Mouse (Mus musculus) neural tube, embryonic 15.5 days (tissue): ENCODE data around the gene Il3. TPM values are rescaled to one million over a fixed set of nuclear protein-coding genes. Genes with fewer than 3 reads are reported as not detected.

Experiments used
- ATAC-seq: fragments of 200-750 bp; cut with Nextera tagmentation; 2 replicates; pipeline ENCODE4 v1.8.0; 2017; ENCODE audit warnings: mild to moderate bottlenecking, moderate TSS enrichment, moderate library complexity; ENCODE audit not compliant: low FRiP score
- H3K27ac ChIP-seq: fragments of 300-500 bp; sonication (generic); replicated peaks from 2 replicates; pipeline ENCODE4 v1.5.1; 2015; ENCODE audit warnings: mild to moderate bottlenecking, inconsistent platforms
- H3K27me3 ChIP-seq: fragments of 300-500 bp; sonication (generic); replicated peaks from 2 replicates; pipeline ENCODE4 v1.6.1; 2015; ENCODE audit warnings: inconsistent platforms
- H3K36me3 ChIP-seq: fragments of 300-500 bp; sonication (generic); 2 replicates; pipeline ENCODE4 v1.6.1; 2015; ENCODE audit warnings: inconsistent platforms
- H3K4me1 ChIP-seq: fragments of 300-500 bp; sonication (generic); 2 replicates; pipeline ENCODE4 v1.6.1; 2015; ENCODE audit warnings: inconsistent platforms
- H3K4me2 ChIP-seq: fragments of 300-500 bp; sonication (generic); 2 replicates; pipeline ENCODE4 v1.6.1; 2015; ENCODE audit warnings: inconsistent platforms, mild to moderate bottlenecking, moderate library complexity
- H3K4me3 ChIP-seq: fragments of 300-500 bp; sonication (generic); replicated peaks from 2 replicates; pipeline ENCODE4 v1.5.1; 2015; ENCODE audit warnings: mild to moderate bottlenecking, inconsistent platforms
- H3K9ac ChIP-seq: fragments of 300-500 bp; sonication (generic); replicated peaks from 2 replicates; pipeline ENCODE4 v1.6.1; 2015; ENCODE audit warnings: mild to moderate bottlenecking, inconsistent platforms
- H3K9me3 ChIP-seq: fragments of 300-500 bp; sonication (generic); replicated peaks from 2 replicates; pipeline ENCODE4 v1.6.1; 2016; ENCODE audit warnings: inconsistent platforms
- WGBS: fragments of 180-500 bp; shearing (Covaris S2); methylation state at CpG from one replicate; pipeline ENCODE4 v1.1.7; 2015; ENCODE audit warnings: mixed read lengths; 5-methylcytosine and 5-hydroxymethylcytosine counted together
- polyA plus RNA-seq: library from polyadenylated mRNA; unstranded; fragments of >200 nt; fragmentation: Nextera tagmentation; extraction: Ambion mirVana; gene quantifications from 2 replicates; pipeline ENCODE4 v1.2.1, GENCODE M21; 2015

Gene Il3
- not detected in 2 replicates for polyA plus RNA-seq

- H3K36me3 ChIP-seq: no peaks in the 10 kb centered on the region
- no peaks in the 10 kb centered on the region for H3K9me3 ChIP-seq
- no peak within 1 kb of the TSS for H3K27ac ChIP-seq
- no peak within 1 kb of the TSS for H3K9ac ChIP-seq
- 87% methylated on average over 6 of the region's 6 CpGs for WGBS
- no peaks in the 10 kb centered on the region for H3K27me3 ChIP-seq
- H3K4me1 ChIP-seq: no peaks in the 10 kb centered on the region
- no peak within 1 kb of the TSS for H3K4me3 ChIP-seq
- no peak within 1 kb of the TSS for H3K4me2 ChIP-seq
- no peak for ATAC-seq
Measured at GRCm38 (mm10) chr11:54267177-54267576, at the start of gene Il3. Il3 (minus strand) TSS chr11:54267277.

GRCm38 (mm10) chr11:54315336-54315735, 48.3 kb upstream of the Il3 start:
- Histone ChIP-seq H3K27ac (no peak overlapping the region), H3K4me3 (no peak overlapping the region), H3K4me2 (no peak overlapping the region), H3K9ac (no peak overlapping the region), H3K4me1 (peaks cover 43% of the 10 kb centered on the region), H3K9me3 (no peaks in the 10 kb centered on the region), H3K36me3 (0 out of 2 replicates have a peak, but pooled peaks cover 4% of the 10 kb centered on the region), H3K27me3 (no peaks in the 10 kb centered on the region)
- no peak for ATAC-seq
- 86% methylated on average over 5 of the region's 5 CpGs for WGBS

- peaks cover 43% of the 10 kb centered on the region for H3K4me1 ChIP-seq
- H3K27me3 ChIP-seq: no peaks in the 10 kb centered on the region
- H3K9ac ChIP-seq: no peak overlapping the region; the same call in 1 of the 2 replicates
- no peak overlapping the region for H3K4me3 ChIP-seq
- H3K27ac ChIP-seq: no peak overlapping the region
- no peak overlapping the region for H3K4me2 ChIP-seq
- WGBS: 31% methylated on average over 3 of the region's 3 CpGs
- H3K9me3 ChIP-seq: no peaks in the 10 kb centered on the region
- no peak; the same call in 1 of the 2 replicates for ATAC-seq
- no peaks in the 10 kb centered on the region for H3K36me3 ChIP-seq
Measured at GRCm38 (mm10) chr11:54314740-54315139, 47.7 kb upstream of the Il3 start.

GRCm38 (mm10) chr11:54313391-54314360, 46.6 kb upstream of the Il3 start:
- Histone ChIP-seq H3K36me3 (no peaks in the 10 kb centered on the region), H3K27ac (no peak overlapping the region), H3K4me3 (no peak overlapping the region), H3K4me2 (no peak overlapping the region), H3K27me3 (no peaks in the 10 kb centered on the region), H3K9me3 (no peaks in the 10 kb centered on the region), H3K4me1 (peaks cover 43% of the 10 kb centered on the region), H3K9ac (no peak overlapping the region)
- ATAC-seq: no peak
- 76% methylated on average over 7 of the region's 7 CpGs for WGBS

GRCm38 (mm10) chr11:54312603-54313002, 45.5 kb upstream of the Il3 start:
- H3K27ac ChIP-seq: no peak overlapping the region
- no peaks in the 10 kb centered on the region for H3K36me3 ChIP-seq
- H3K9me3 ChIP-seq: no peaks in the 10 kb centered on the region
- peaks cover 43% of the 10 kb centered on the region for H3K4me1 ChIP-seq
- ATAC-seq: no peak
- H3K9ac ChIP-seq: no peak overlapping the region
- H3K27me3 ChIP-seq: no peaks in the 10 kb centered on the region
- 4% methylated on average over 1 of the region's 1 CpGs for WGBS
- H3K4me3 ChIP-seq: no peak overlapping the region
- no peak overlapping the region for H3K4me2 ChIP-seq

- Histone ChIP-seq H3K9ac (no peak overlapping the region), H3K36me3 (no peaks in the 10 kb centered on the region), H3K4me3 (no peak overlapping the region), H3K27me3 (no peaks in the 10 kb centered on the region), H3K4me2 (no peak overlapping the region), H3K27ac (peak overlapping the region; percentile 45), H3K4me1 (peaks cover 49% of the 10 kb centered on the region), H3K9me3 (no peaks in the 10 kb centered on the region)
- ATAC-seq: peak; percentile 49
- WGBS: 7% methylated on average over 5 of the region's 5 CpGs
Measured at GRCm38 (mm10) chr11:54312021-54312420, 44.9 kb upstream of the Il3 start.

- Histone ChIP-seq H3K36me3 (no peaks in the 10 kb centered on the region), H3K27ac (no peak overlapping the region), H3K9ac (no peak overlapping the region), H3K9me3 (no peaks in the 10 kb centered on the region), H3K4me3 (no peak overlapping the region), H3K27me3 (no peaks in the 10 kb centered on the region), H3K4me2 (no peak overlapping the region), H3K4me1 (peaks cover 63% of the 10 kb centered on the region)
- no peak for ATAC-seq
- WGBS: 75% methylated on average over 2 of the region's 2 CpGs
Measured at GRCm38 (mm10) chr11:54310588-54310987, 43.5 kb upstream of the Il3 start.

- Histone ChIP-seq H3K4me2 (no peak overlapping the region), H3K27me3 (no peaks in the 10 kb centered on the region), H3K9ac (no peak overlapping the region), H3K4me3 (no peak overlapping the region), H3K27ac (no peak overlapping the region), H3K9me3 (no peaks in the 10 kb centered on the region), H3K36me3 (no peaks in the 10 kb centered on the region), H3K4me1 (peaks cover 58% of the 10 kb centered on the region)
- WGBS: 82% methylated on average over 7 of the region's 7 CpGs
- ATAC-seq: no peak
Measured at GRCm38 (mm10) chr11:54307139-54307816, 40.2 kb upstream of the Il3 start.

GRCm38 (mm10) chr11:54305331-54305730, 38.3 kb upstream of the Il3 start:
- H3K27me3 ChIP-seq: no peaks in the 10 kb centered on the region
- no peaks in the 10 kb centered on the region for H3K36me3 ChIP-seq
- WGBS: 82% methylated on average over 3 of the region's 3 CpGs
- H3K9ac ChIP-seq: peak overlapping the region; percentile 77
- peak overlapping the region; percentile 71 for H3K4me3 ChIP-seq
- no peak overlapping the region for H3K27ac ChIP-seq
- H3K4me2 ChIP-seq: peak overlapping the region; percentile 59
- no peaks in the 10 kb centered on the region for H3K9me3 ChIP-seq
- no peak for ATAC-seq
- peaks cover 51% of the 10 kb centered on the region for H3K4me1 ChIP-seq

GRCm38 (mm10) chr11:54304471-54304873, 37.4 kb upstream of the Il3 start:
- H3K27ac ChIP-seq: peak overlapping the region; percentile 90
- H3K4me3 ChIP-seq: peak overlapping the region; percentile 71
- H3K9ac ChIP-seq: peak overlapping the region; percentile 77
- H3K36me3 ChIP-seq: no peaks in the 10 kb centered on the region
- H3K9me3 ChIP-seq: no peaks in the 10 kb centered on the region
- peak overlapping the region; percentile 59 for H3K4me2 ChIP-seq
- H3K27me3 ChIP-seq: no peaks in the 10 kb centered on the region
- H3K4me1 ChIP-seq: peaks cover 51% of the 10 kb centered on the region
- 0 out of 2 replicates have a peak, but pooled peaks have one; percentile 4 for ATAC-seq
- 1% methylated on average over 7 of the region's 7 CpGs for WGBS

- peak; percentile 75 for ATAC-seq
- peak within 1 kb of the TSS; percentile 90 for H3K27ac ChIP-seq
- no peaks in the 10 kb centered on the region for H3K36me3 ChIP-seq
- H3K4me3 ChIP-seq: peak within 1 kb of the TSS; percentile 71
- peak within 1 kb of the TSS; percentile 59 for H3K4me2 ChIP-seq
- H3K9ac ChIP-seq: peak within 1 kb of the TSS; percentile 77
- under 1% methylated on average over 58 of the region's 59 CpGs for WGBS
- no peaks in the 10 kb centered on the region for H3K9me3 ChIP-seq
- H3K4me1 ChIP-seq: peaks cover 51% of the 10 kb centered on the region
- no peaks in the 10 kb centered on the region for H3K27me3 ChIP-seq
Measured at GRCm38 (mm10) chr11:54303728-54304470, 36.8 kb upstream of the Il3 start, which contains the start of gene Acsl6. Acsl6 (plus strand) TSS chr11:54303798.
